Mouse (Mus musculus) stomach, embryonic 14.5 days (tissue): ENCODE measurements around the gene Bnc2. TPM values are rescaled to one million over a fixed set of nuclear protein-coding genes. Genes with fewer than 3 reads are reported as not detected.

ENCODE experiments used
- ATAC-seq: fragments of 200-750 bp; cut with Nextera tagmentation; 2 replicates; pipeline ENCODE4 v1.8.0; 2017; ENCODE audit warnings: low read depth, moderate TSS enrichment; ENCODE audit not compliant: insufficient number of reproducible peaks, insufficient read depth, low FRiP score
- H3K27ac ChIP-seq: fragments of 300-500 bp; sonication (generic); 2 replicates; pipeline ENCODE4 v1.5.1; 2014; ENCODE audit warnings: mild to moderate bottlenecking, low read length, moderate library complexity, mixed read lengths
- H3K27me3 ChIP-seq: fragments of 300-500 bp; sonication (generic); 2 replicates; pipeline ENCODE4 v1.6.1; 2014; ENCODE audit warnings: low read length, control low read depth, mixed read lengths; ENCODE audit not compliant: control insufficient read depth, insufficient read depth
- H3K36me3 ChIP-seq: fragments of 300-500 bp; sonication (generic); 2 replicates; pipeline ENCODE4 v1.6.1; 2014; ENCODE audit warnings: mild to moderate bottlenecking, control low read depth, low read length, moderate library complexity, mixed read lengths; ENCODE audit not compliant: control insufficient read depth, insufficient read depth
- H3K4me1 ChIP-seq: fragments of 300-500 bp; sonication (generic); 2 replicates; pipeline ENCODE4 v1.6.1; 2014; ENCODE audit warnings: low read length, control low read depth, mixed read lengths; ENCODE audit not compliant: control insufficient read depth, insufficient read depth
- H3K4me2 ChIP-seq: fragments of 300-500 bp; sonication (generic); replicated peaks from 2 replicates; pipeline ENCODE4 v1.6.1; 2014; ENCODE audit warnings: low read depth, low read length, control low read depth
- H3K4me3 ChIP-seq: fragments of 300-500 bp; sonication (generic); 2 replicates; pipeline ENCODE4 v1.5.1; 2014; ENCODE audit warnings: low read depth, low read length, control low read depth
- H3K9ac ChIP-seq: fragments of 300-500 bp; sonication (generic); replicated peaks from 2 replicates; pipeline ENCODE4 v1.6.1; 2014; ENCODE audit warnings: low read depth, mild to moderate bottlenecking, control low read depth, low read length, moderate library complexity, mixed read lengths
- H3K9me3 ChIP-seq: fragments of 300-500 bp; sonication (generic); 2 replicates; pipeline ENCODE4 v1.6.1; 2016; ENCODE audit warnings: low read depth, low read length, control low read depth; ENCODE audit not compliant: control insufficient read depth
- WGBS: fragments of 180-500 bp; shearing (Covaris S2); extraction: QIAGEN DNeasy Blood & Tissue Kit; methylation state at CpG from one replicate; pipeline ENCODE4 v1.1.7; 2014; 5-methylcytosine and 5-hydroxymethylcytosine counted together
- polyA plus RNA-seq: library from polyadenylated mRNA; unstranded; fragments of >200 nt; fragmentation: Nextera tagmentation; extraction: Ambion mirVana; gene quantifications from 2 replicates; pipeline ENCODE4 v1.2.1, GENCODE M21; 2014

Bnc2 gene
- polyA plus RNA-seq, 1 experiment from 2014 or later, result 35.7 TPM

GRCm38 (mm10) chr4:84302949-84303348 lies 372.1 kb downstream of the Bnc2 start:
- H3K27me3 ChIP-seq, result no peaks in the 10 kb centered on the region
- 0 out of 2 replicates have a peak, but pooled peaks cover 3% of the 10 kb centered on the region for H3K9me3 ChIP-seq
- H3K4me1 ChIP-seq, result no peaks in the 10 kb centered on the region
- H3K27ac ChIP-seq, result no peak overlapping the region
- no peak for ATAC-seq
- 54% methylated on average over 3 of the region's 3 CpGs for WGBS
- no peak overlapping the region for H3K9ac ChIP-seq
- no peaks in the 10 kb centered on the region for H3K36me3 ChIP-seq
- H3K4me3 ChIP-seq, result no peak overlapping the region
- no peak overlapping the region for H3K4me2 ChIP-seq

DNA sequence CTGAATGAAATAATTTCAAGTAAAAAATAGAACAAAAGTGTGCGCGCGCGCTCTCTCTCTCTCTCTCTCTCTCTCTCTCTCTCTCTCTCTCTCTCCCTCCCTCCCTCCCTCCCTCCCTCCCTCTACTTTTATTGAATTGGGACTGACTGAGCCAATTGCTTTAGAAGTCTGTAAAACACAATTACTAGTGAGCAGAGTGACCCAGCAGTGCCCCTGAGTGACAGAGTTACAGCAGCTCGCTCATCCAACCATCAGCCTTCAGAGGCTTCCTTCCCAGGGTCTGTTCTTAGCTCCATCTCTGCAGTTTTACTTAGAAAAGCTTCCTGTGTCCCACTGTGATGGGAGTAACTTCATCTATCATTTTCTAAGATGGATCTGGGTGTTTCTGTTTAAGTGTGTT lies 389.9 kb downstream of the Bnc2 start:
- no peaks in the 10 kb centered on the region for H3K9me3 ChIP-seq
- ATAC-seq, result no peak
- no peak overlapping the region for H3K4me3 ChIP-seq
- no peaks in the 10 kb centered on the region for H3K4me1 ChIP-seq
- H3K4me2 ChIP-seq, result no peak overlapping the region
- no peaks in the 10 kb centered on the region for H3K27me3 ChIP-seq
- no peaks in the 10 kb centered on the region for H3K36me3 ChIP-seq
- no peak overlapping the region for H3K27ac ChIP-seq
- H3K9ac ChIP-seq, result no peak overlapping the region
- WGBS, result 78% methylated on average over 5 of the region's 5 CpGs

DNA sequence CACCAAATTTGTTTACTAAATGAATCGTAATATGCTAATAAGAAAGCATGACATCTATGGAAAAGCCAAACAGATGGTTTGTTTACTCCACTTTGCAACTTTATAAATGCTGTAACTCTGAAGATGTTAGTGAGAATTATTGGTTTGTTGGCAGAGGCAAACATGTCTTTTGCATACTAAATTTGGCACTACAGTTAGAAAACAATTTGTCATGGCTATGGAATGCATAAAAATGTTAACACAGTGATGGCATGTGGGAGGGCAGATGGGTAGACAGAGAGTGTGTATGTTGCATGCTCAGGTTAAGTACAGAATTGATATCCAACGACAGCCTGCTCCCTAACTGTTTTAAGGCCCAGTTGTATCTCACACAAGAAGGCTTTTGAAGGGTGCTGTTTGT lies 392.4 kb downstream of the Bnc2 start:
- Histone ChIP-seq H3K9me3 (no peaks in the 10 kb centered on the region), H3K4me2 (no peak overlapping the region), H3K4me3 (no peak overlapping the region), H3K27me3 (no peaks in the 10 kb centered on the region), H3K27ac (no peak overlapping the region), H3K9ac (no peak overlapping the region), H3K4me1 (no peaks in the 10 kb centered on the region), H3K36me3 (no peaks in the 10 kb centered on the region)
- 63% methylated on average over 2 of the region's 2 CpGs for WGBS
- ATAC-seq, result no peak

GRCm38 (mm10) chr4:84278156-84278555 lies 396.9 kb downstream of the Bnc2 start:
- no peak overlapping the region for H3K9ac ChIP-seq
- ATAC-seq, result no peak
- no peak overlapping the region for H3K4me3 ChIP-seq
- no peak overlapping the region for H3K4me2 ChIP-seq
- no peak overlapping the region for H3K27ac ChIP-seq
- H3K9me3 ChIP-seq, result no peaks in the 10 kb centered on the region
- no peaks in the 10 kb centered on the region for H3K4me1 ChIP-seq
- WGBS, result 58% methylated on average over 6 of the region's 6 CpGs
- no peaks in the 10 kb centered on the region for H3K27me3 ChIP-seq
- H3K36me3 ChIP-seq, result no peaks in the 10 kb centered on the region

- no peaks in the 10 kb centered on the region for H3K9me3 ChIP-seq
- no peaks in the 10 kb centered on the region for H3K4me1 ChIP-seq
- H3K4me2 ChIP-seq, result no peak overlapping the region
- no peak for ATAC-seq
- no peaks in the 10 kb centered on the region for H3K36me3 ChIP-seq
- 86% methylated on average over 14 of the region's 14 CpGs for WGBS
- no peak overlapping the region for H3K9ac ChIP-seq
- no peak overlapping the region for H3K4me3 ChIP-seq
- no peaks in the 10 kb centered on the region for H3K27me3 ChIP-seq
- H3K27ac ChIP-seq, result no peak overlapping the region
Measured at GRCm38 (mm10) chr4:84276081-84276480, 399.0 kb downstream of the Bnc2 start.

- WGBS, result 61% methylated on average over 3 of the region's 3 CpGs
- no peaks in the 10 kb centered on the region for H3K27me3 ChIP-seq
- no peak overlapping the region for H3K4me2 ChIP-seq
- H3K36me3 ChIP-seq, result no peaks in the 10 kb centered on the region
- no peak for ATAC-seq
- H3K4me3 ChIP-seq, result no peak overlapping the region
- no peaks in the 10 kb centered on the region for H3K4me1 ChIP-seq
- no peak overlapping the region for H3K9ac ChIP-seq
- no peaks in the 10 kb centered on the region for H3K9me3 ChIP-seq
- H3K27ac ChIP-seq, result no peak overlapping the region
Measured at GRCm38 (mm10) chr4:84274158-84274557, 400.9 kb downstream of the Bnc2 start.

DNA sequence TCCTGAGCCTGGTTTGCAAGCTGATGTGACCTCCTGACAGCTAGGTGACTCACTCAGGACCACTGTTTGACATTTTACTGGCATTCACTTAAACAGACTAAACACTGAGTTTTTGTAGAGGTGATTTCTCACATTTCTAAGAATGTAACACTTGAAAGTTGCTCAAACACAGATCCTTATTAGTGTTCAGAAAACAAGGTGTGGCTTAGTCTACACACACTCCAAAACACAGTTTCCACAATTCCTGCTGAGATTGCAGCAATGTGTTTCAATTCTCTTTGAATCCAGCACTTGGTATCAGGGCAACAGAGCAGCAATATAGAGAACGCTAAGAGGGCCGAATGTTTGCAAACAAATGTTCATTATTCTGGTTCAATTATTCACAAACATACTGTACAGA lies 402.2 kb downstream of the Bnc2 start:
- Histone ChIP-seq H3K27ac (no peak overlapping the region), H3K4me1 (no peaks in the 10 kb centered on the region), H3K9ac (no peak overlapping the region), H3K36me3 (no peaks in the 10 kb centered on the region), H3K27me3 (no peaks in the 10 kb centered on the region), H3K4me2 (no peak overlapping the region), H3K4me3 (no peak overlapping the region), H3K9me3 (no peaks in the 10 kb centered on the region)
- 45% methylated on average over 2 of the region's 2 CpGs for WGBS
- no peak for ATAC-seq

DNA sequence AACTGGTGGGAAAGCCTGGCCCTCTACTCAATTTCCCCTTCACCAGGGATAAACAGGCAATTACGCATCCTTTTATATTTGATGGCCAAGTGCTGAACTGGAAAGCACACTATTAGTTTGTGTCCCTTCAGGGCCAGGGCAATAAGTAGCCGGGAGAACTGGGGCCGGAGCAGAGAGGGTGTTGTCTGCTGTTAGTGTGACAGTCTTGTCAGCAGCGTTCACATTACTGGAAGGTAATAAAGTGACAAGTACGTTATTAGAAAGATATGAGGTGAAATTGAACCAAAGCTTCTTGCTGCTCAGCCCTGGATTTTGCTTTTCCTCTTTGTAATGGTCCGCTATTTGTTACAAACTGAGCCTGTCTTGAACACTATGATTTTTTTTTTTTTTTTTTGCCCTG lies 405.2 kb downstream of the Bnc2 start:
- Histone ChIP-seq H3K4me1 (no peaks in the 10 kb centered on the region), H3K9me3 (no peaks in the 10 kb centered on the region), H3K27me3 (no peaks in the 10 kb centered on the region), H3K4me3 (no peak overlapping the region), H3K9ac (no peak overlapping the region), H3K27ac (no peak overlapping the region), H3K4me2 (no peak overlapping the region), H3K36me3 (no peaks in the 10 kb centered on the region)
- no peak for ATAC-seq
- 67% methylated on average over 6 of the region's 6 CpGs for WGBS

- Histone ChIP-seq H3K36me3 (no peaks in the 10 kb centered on the region), H3K4me2 (no peak overlapping the region), H3K4me1 (no peaks in the 10 kb centered on the region), H3K27ac (no peak overlapping the region), H3K27me3 (no peaks in the 10 kb centered on the region), H3K9ac (no peak overlapping the region), H3K4me3 (no peak overlapping the region), H3K9me3 (no peaks in the 10 kb centered on the region)
- ATAC-seq, result no peak
- 84% methylated on average over 2 of the region's 2 CpGs for WGBS
Measured at GRCm38 (mm10) chr4:84247356-84247755, 427.7 kb downstream of the Bnc2 start.
